Mouse (Mus musculus) heart, postnatal 0 days (tissue): Measurements from ENCODE around the gene Atox1.

Experiments
- CTCF ChIP-seq: IDR thresholded peaks from 2 replicates; pipeline ENCODE4 v1.5.1; 2016; ENCODE audit warnings: antibody characterized with exemption, control low read depth, low read depth
- EP300 ChIP-seq: IDR thresholded peaks from 2 replicates; pipeline ENCODE4 v1.6.1; 2016; ENCODE audit warnings: antibody characterized with exemption, low read depth

DNA sequence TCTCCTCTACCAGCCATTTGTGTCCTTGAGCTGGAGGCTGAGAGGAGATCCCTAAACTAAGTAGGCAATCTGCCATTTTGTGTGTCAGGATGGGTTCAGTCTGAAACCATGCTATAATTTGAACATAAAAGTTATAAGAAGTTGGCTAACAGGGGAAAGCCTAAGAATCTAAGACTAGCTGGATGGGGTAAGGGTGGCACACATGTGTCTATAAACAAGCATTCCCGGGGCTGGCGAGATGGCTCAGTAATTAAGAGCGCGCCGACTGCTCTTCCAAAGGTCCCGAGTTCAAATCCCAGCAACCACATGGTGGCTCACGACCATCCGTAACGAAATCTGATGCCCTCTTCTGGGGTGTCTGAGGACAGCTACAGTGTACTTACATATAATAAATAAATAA, 1.1 kb upstream of the Atox1 start:
- TF ChIP-seq EP300: no peak
- TF ChIP-seq CTCF: no peak
